Mouse (Mus musculus): ENCODE measurements around the gene Dag1. TPM values are rescaled to one million over a fixed set of nuclear protein-coding genes. Genes with fewer than 3 reads are reported as not detected.
"Not testable (repeated sequence)": the region's sequence is repeated elsewhere in the genome, so short reads cannot be mapped to it uniquely, and the experiment has no call there.

The Dag1 gene
- total RNA-seq (2021): 127 and 146 TPM in 2 replicates
- long read RNA-seq, full-length matches to known transcripts: 1 of 34 reads
- long read RNA-seq, partial matches to known transcripts: 0 of 34 reads
- long read RNA-seq, other reads (novel, unspliced or antisense): 33 of 34 reads

DNA sequence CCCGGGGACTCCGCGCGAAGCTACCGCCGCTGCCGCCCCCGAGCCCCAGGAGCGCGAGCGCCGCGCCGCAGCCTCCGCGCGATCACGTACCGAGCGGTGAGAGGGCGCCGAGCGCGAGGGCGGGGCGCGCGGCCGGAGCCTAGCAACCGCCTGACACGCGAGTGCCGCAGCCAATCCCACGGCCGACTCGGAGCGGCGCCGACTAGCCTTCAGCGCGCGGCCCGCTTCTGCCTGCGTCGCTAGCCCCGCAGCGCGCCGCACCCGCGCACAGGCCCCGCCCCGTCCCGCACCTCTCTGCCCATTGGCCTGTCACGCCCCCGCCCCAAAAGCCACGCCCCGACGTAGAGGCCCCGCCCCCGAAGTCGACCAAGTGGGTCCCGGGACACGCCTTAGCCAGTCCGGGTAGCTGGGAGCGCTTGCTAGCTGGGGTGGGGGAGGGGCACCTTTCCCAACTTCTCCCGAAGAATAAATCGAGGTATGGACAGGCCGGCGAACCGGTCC is at the start of gene Dag1:
Gene Dag1 (minus strand): TSS at position 269 of the 501 bp plus-strand sequence.
- DNase-seq: peak; percentile 100

GRCm38 (mm10) chr9:108308141-108308540 is 44.4 kb upstream of the Dag1 start:
- DNase-seq: no peak

DNA sequence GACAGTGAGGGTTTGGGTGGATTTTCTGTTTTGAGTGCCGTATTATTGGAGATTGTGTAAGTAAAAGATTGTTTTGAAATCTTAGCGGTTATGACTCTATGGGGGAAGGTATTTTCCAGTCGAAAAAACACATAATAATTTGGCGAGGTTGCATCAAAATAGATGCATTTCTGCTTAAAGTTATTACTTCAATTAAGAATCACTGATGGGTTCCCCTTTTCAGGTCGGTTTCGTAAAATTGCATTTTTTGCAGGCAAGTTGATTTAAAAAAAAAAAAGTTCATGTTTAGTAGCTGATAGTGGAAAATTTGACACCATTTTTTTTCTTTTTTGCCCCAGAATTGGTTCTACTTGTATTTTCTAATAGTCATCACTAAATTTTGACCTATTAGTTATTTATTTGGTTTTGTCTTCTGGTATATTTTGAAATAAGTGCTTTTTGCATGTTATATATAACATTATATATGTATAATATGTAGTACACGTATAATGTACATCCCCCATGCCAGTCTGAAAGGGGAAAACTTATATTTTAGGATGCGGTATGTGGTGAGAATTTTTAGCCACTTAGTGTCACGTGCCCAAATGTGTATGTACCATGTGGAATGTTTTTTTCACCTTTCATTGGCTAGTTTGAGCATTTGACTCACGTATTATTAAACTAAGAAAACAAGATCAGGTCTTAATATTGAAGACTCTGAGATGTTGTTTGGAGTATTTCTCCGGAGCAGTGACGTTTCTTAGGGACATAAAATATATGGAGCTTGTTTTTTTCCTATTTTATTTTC is 43.5 kb upstream of the Dag1 start:
- no peak for DNase-seq

- DNase-seq: peak; percentile 89
These were observed 42.8 kb upstream of the Dag1 start for GRCm38 (mm10) chr9:108306571-108306980.

DNA sequence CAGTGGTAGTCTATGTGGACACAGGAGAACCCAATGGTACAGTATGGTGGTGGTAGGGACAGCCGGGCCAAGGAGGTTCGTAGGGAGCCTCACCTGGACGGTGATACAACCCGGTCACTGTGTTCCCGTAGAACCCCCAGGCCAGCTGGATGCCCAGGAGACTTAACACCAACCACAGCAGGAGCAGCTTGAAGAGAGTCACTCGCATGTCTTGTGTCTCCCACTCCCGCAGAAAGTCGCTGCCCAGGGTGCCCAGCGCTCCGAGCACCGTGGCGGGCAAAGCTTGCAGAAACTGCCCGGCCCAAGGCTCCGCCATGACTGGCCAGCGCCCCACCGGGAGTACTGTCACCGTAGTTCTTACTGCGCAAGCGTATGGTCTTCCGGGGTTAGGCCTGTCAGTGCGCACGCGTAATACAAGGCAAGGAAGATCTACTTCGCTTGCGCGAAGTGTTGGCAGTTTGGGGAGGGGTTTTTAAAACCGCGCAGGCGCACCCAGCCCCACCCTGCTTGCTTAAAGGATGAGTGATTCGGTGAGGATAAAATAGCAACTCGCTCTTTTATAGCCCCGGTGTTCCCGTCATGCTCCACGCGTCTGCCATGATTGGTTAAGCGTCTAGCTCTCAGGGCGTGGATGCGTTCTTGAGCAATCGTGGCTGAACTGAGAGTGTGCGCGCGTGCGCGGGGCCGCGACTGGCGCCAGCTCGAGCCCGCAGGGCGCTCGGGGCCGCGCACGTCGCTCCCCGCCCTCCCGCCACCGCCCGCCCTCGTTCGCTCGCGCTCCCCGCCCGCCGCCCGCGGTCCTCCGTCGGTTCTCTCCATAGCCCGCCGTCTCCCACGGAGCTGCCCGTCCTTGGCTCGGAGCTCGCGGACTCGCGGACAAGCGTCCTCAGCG is 42.1 kb upstream of the Dag1 start, which contains the start of the genes Rhoa and Tcta:
Gene Rhoa (plus strand): TSS at position 501 of the 892 bp plus-strand sequence.
Gene Tcta (minus strand): TSS at position 532 of the 892 bp plus-strand sequence.
- peak; percentile 96 for DNase-seq

- DNase-seq: no peak
These were observed 41.4 kb upstream of the Dag1 start for GRCm38 (mm10) chr9:108305170-108305569.

DNA sequence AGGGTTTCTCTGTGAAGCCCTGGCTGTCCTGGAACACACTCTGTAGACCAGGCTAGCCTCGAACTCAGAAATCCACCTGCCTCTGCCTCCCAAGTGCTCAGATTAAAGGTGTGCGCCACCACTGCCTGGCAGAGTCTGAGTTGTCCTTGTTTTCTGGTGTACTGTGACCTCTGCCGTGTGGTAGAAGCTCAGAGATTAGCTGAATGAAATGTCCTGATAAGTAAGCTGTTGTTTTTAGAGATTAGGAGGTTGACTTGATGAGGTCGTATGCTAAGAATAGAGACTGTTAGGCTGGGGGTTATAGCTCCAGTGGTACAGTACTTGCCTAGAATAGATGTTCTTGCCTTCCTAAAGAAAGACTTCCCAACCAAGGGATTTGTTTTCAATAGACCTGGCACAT is 41.0 kb upstream of the Dag1 start:
- no peak for DNase-seq

GRCm38 (mm10) chr9:108301853-108302252 is 38.1 kb upstream of the Dag1 start:
- DNase-seq: no peak

DNA sequence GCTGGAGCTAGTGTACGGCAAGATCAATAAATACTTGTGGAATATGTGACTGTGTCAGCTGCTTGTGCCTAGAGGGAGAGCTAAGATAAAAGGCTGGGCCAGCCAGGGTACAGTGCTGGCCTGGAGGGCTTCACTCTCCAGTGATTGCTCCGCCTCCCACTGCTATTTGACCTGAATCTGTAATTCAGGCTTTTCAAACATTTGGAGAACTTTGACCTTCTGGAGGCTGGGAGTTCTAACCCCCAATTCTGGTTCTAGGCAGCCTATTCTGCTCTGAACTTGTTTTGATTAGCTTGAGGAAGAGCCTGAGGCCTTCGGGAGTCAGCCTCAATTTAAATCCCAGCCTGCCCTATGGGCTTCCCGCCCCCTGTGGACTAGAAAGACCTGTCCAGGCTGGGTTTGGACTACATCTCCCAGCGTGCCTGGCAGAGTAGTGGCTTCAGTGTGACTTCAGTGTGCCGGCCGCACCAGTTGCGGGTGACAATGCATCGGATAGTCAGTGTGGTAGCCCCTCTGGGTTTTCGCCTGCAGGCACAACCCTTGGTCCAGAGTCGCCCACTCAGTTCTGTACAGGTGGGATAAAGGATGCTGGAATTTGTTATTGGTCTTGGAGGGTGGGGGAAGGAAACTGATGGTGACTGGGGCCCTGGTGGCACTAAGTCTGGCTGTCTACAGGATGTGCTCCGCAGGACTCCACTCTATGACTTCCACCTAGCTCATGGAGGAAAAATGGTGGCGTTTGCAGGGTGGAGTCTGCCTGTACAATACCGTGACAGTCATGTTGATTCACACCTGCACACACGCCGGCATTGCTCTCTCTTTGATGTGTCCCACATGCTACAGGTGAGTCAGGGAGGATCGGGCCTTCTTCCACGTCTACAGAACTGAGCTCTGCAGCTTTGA is 32.9 kb upstream of the Dag1 start, which contains the start of gene Amt:
Gene Amt (plus strand): TSS at position 401 of the 903 bp plus-strand sequence.
- no peak for DNase-seq

DNA sequence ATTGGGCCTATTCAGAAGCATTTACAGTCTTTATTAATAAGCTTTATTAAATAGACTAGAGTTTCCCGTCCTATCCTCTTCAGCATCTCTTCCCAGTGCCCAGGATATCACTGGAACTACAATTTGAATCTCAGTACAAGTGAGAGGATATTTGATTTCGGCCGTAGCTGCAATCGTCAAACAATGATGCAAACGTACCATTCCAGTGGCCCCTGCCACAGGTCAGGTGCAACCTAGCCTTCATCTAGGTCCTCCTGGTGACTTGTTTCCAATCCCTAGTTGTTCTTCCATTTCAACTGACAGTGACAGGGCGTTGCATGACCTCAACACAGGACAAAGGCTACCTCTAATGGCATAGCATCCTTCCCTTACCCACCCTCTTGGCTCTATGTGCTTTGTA is 27.0 kb upstream of the Dag1 start:
- DNase-seq: no peak

DNA sequence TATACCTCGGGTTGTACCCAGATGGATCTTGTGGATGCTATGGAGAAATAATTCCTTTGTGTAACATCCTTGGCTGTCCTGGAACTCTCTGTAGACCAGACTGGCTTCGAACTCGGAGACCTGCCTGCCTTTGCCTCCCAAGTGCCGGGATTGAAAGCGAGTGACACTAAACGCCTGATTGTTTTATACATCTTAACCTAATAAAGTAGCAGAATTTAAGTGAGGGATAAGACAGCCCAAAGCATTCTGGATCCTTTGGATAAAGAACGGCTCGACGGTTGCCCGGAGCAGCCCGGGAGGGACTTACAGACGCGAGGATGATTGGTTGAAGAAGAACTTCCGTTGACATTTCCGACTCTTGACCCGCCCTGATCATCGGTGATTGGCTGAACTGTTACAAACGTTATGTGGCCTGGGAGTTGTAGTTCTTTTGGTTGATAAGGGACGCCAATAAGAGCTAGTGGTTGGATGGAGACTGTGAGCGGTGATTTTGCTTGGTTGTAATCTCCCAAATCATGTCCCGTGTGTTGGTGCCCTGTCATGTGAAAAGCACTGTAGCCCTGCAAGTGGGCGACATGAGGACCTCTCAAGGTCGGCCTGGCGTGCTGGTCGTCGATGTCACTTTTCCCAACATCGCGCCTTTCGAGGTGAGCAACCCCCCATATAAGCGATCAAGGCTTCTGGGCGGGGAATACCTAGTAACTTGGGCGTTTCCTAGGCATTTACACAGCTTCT is 26.4 kb upstream of the Dag1 start, which contains the start of gene Nicn1:
Gene Nicn1 (plus strand): TSS at position 414 of the 735 bp plus-strand sequence.
- DNase-seq: peak; percentile 81

- DNase-seq: no peak
These were observed 25.6 kb upstream of the Dag1 start for GRCm38 (mm10) chr9:108289347-108289746.

DNA sequence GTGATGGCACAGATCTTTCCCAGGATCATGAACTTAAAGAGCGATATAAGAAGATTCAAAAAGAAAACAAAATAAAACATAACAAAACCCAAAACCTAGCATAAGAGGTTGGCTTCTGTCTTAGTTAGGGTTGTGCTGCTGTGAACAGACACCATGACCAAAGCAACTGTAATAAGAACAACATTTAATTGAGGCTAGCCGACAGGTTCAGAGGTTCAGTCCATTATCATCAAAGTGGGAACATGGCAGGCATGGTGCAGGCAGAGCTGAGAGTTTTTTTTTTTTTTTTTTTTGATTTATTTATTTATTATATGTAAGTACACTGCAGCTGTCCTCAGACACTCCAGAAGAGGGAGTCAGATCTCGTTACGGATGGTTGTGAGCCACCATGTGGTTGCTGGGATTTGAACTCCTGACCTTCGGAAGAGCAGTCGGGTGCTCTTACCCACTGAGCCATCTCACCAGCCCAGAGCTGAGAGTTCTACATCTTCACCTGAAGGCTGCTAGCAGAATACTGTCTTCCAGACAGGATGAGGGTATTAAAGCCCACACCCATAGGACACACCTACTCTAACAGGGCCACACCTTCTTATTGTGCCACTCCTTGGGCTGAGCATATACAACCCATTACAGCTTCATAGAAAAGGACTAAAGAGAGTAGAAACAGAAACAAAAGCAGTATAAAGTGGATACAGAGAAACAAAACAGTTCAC is 23.9 kb upstream of the Dag1 start:
- DNase-seq: not testable (repeated sequence)

DNA sequence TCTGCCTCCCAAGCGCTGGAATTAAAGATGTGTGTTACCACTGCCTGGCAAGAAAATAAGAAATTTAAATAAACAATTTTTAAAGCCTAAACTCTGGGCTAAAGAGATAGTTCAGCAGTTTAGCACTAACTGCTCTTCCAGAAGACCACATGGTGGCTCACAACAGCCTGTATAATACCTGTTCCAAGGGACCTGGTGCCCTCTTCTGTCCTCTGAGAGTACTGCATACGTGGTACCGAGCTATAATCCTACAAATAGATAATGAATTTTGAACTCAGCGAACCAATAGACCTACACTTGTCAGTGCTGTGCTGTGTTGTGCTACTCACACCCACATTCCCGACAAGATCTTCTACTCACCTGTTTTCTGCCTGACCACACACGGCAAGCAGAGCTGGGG is 20.7 kb upstream of the Dag1 start:
- DNase-seq: peak; percentile 71

DNA sequence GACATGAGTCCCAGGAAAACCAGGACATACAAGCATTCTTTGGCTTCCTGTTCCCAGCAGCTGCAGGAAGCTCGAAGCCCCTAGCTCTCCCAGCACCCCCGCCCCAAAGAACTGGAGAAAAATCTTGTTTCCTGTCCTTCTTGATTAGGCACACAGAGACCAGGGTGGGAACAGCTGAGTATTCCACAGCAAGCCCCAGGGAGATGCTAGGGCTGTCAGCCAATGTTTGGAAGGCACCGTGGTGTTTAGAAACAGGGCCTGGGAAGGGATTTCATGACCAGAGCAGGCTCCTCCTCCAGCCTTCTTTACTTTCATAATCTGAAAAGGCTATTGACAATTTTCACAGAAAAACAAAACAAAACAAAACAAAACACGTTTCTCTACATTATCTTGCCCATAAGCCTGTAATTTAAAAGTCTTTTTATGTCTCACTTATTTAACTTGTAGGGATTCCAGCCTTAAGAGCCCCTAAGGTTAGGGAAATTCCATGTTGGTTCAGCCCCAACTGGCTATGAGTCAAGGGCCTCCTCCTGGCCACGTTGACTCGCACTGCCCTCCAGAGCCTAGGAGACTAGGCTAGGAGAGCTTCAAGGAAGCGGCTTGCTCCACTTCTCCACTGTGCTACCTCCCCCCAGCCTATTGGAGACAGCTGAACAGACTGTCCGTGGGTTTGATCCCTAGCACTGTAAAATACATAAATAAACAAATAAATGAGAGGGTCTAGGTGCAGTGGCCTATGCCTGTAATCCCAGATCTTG is 16.5 kb upstream of the Dag1 start:
- peak; percentile 58 for DNase-seq

- DNase-seq: peak; percentile 40
These were observed 15.1 kb upstream of the Dag1 start for GRCm38 (mm10) chr9:108278697-108279450.

DNA sequence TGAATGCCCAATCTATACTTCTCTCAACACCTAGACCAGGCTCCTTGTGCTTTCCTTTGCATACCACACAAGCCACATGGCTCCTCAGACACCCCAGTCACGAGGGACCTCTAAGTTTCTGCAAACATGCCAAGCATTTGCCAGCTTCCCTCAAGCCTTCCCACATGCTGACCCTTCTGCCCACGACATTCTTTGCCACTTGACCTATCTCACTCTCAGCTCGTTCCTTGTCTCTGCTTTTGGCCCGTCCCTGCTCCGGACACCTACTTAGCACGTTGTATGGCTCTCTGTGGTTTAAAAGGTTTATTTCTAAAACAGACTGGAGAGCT is 11.5 kb upstream of the Dag1 start:
- DNase-seq: no peak
